Mouse (Mus musculus): ENCODE measurements at regions not wholly inside any gene's neighbourhood (a gene's known extent, or its start where the extent isn't known, plus 50 kb on each side); places are given as distances from the start of the nearest gene placed in this dataset.

DNA sequence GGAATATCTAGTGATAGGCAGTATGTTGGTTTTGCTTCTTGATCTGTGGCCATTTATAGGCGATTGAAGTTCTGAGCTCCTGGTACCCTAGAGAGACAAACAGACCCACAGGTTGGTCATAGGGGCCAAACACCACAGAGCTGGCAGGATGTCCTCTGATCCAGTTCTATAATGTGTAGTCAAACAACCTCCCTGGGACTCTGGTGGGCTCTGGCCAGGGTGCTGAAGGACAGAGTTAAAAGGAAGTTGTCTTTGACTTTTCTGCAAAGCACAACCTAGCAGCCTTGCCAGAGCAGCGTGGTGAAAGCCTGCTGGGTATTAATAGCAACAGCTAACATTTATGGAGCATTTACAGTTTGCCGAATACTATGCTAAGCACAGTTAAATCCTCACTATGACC lies 337.1 kb downstream of the Fut8 start:
- no peaks in the 10 kb centered on the region for H3K9me3 ChIP-seq
- no peak overlapping the region for H3K4me3 ChIP-seq (replicated peaks)
- no peaks in the 10 kb centered on the region for H3K4me1 ChIP-seq
- no peak for TF ChIP-seq FLI1 (IDR thresholded peaks at IDR 0.05; ENCODE audit: low read length)
- TF ChIP-seq GATA1 (IDR thresholded peaks at IDR 0.05; ENCODE audit: borderline replicate concordance, low read length) = no peak
- H3K27me3 ChIP-seq (replicated peaks) = peaks cover 5% of the 10 kb centered on the region
- no peaks in the 10 kb centered on the region for H3K36me3 ChIP-seq (replicated peaks; ENCODE audit: low read length)

GRCm38 (mm10) chr12:77588297-77588696 lies 350.4 kb downstream of the Fut8 start:
- H3K36me3 ChIP-seq (replicated peaks; ENCODE audit: low read length) = no peaks in the 10 kb centered on the region
- no peaks in the 10 kb centered on the region for H3K9me3 ChIP-seq
- TF ChIP-seq GATA1 (IDR thresholded peaks at IDR 0.05; ENCODE audit: borderline replicate concordance, low read length) (no peak), FLI1 (IDR thresholded peaks at IDR 0.05; ENCODE audit: low read length) (no peak)
- no peaks in the 10 kb centered on the region for H3K4me1 ChIP-seq
- H3K4me3 ChIP-seq (replicated peaks) = no peak overlapping the region
- H3K27me3 ChIP-seq (replicated peaks) = no peaks in the 10 kb centered on the region

GRCm38 (mm10) chr12:77589416-77589815 lies 351.5 kb downstream of the Fut8 start:
- H3K4me1 ChIP-seq = no peaks in the 10 kb centered on the region
- TF ChIP-seq GATA1 (IDR thresholded peaks at IDR 0.05; ENCODE audit: borderline replicate concordance, low read length) (no peak), FLI1 (IDR thresholded peaks at IDR 0.05; ENCODE audit: low read length) (no peak)
- no peaks in the 10 kb centered on the region for H3K9me3 ChIP-seq
- no peaks in the 10 kb centered on the region for H3K27me3 ChIP-seq (replicated peaks)
- no peaks in the 10 kb centered on the region for H3K36me3 ChIP-seq (replicated peaks; ENCODE audit: low read length)
- H3K4me3 ChIP-seq (replicated peaks) = no peak overlapping the region

DNA sequence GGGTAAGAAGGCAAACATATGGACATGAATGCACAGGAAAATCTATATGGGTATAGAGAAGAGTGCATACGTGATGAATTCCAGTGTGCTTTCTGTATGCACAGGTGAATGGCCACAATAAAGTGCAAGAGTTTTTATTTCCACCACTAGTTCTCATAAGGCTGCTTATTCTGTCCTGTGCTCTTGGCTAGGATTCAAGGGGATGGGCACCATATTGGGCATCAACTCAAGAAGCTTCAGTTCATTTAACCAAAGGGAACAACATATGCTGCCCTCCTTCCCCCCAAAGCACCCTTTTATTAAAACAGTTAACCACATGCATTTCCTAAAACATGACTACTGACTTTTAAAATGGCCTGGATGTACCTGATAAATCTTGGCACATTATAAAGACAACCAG lies 356.2 kb downstream of the Fut8 start:
- H3K36me3 ChIP-seq (replicated peaks; ENCODE audit: low read length) = no peaks in the 10 kb centered on the region
- H3K4me3 ChIP-seq (replicated peaks) = no peak overlapping the region
- TF ChIP-seq FLI1 (IDR thresholded peaks at IDR 0.05; ENCODE audit: low read length) (no peak), GATA1 (IDR thresholded peaks at IDR 0.05; ENCODE audit: borderline replicate concordance, low read length) (no peak)
- no peaks in the 10 kb centered on the region for H3K4me1 ChIP-seq
- peaks cover 2% of the 10 kb centered on the region for H3K27me3 ChIP-seq (replicated peaks)
- no peaks in the 10 kb centered on the region for H3K9me3 ChIP-seq

DNA sequence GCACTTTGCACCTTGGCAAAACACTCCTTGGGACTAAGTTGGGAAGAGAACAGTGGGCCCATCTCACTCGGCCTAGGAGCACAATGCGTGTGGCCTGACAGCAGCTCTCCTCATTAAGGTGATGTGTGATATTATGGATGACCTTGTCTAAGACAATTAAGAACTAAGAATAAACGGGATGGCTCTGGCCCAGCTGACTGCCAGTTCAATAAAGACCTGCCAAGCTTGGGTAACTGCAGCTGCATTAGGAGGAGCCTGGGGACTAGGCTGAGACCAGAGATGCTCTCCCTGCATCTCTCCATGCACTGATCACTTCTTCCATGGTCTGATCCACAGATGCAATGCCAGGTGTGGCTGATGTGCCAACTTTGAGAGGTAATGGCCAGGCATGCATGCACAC lies 356.7 kb downstream of the Fut8 start:
- H3K9me3 ChIP-seq = no peaks in the 10 kb centered on the region

GRCm38 (mm10) chr12:77595821-77596220 lies 357.9 kb downstream of the Fut8 start:
- TF ChIP-seq GATA1 (IDR thresholded peaks at IDR 0.05; ENCODE audit: borderline replicate concordance, low read length) (no peak), FLI1 (IDR thresholded peaks at IDR 0.05; ENCODE audit: low read length) (no peak)
- no peaks in the 10 kb centered on the region for H3K36me3 ChIP-seq (replicated peaks; ENCODE audit: low read length)
- no peak overlapping the region for H3K4me3 ChIP-seq (replicated peaks)
- no peaks in the 10 kb centered on the region for H3K4me1 ChIP-seq
- H3K27me3 ChIP-seq (replicated peaks) = peaks cover 2% of the 10 kb centered on the region
- no peaks in the 10 kb centered on the region for H3K9me3 ChIP-seq

More for the DNA sequence above, 356.7 kb downstream of the Fut8 start:
- TF ChIP-seq GATA1 (IDR thresholded peaks at IDR 0.05; ENCODE audit: borderline replicate concordance, low read length) = no peak
- TF ChIP-seq FLI1 (IDR thresholded peaks at IDR 0.05; ENCODE audit: low read length) = no peak
- no peaks in the 10 kb centered on the region for H3K4me1 ChIP-seq
- no peaks in the 10 kb centered on the region for H3K36me3 ChIP-seq (replicated peaks; ENCODE audit: low read length)
- peaks cover 2% of the 10 kb centered on the region for H3K27me3 ChIP-seq (replicated peaks)
- no peak overlapping the region for H3K4me3 ChIP-seq (replicated peaks)

GRCm38 (mm10) chr12:77596676-77597075 lies 358.8 kb downstream of the Fut8 start:
- Histone ChIP-seq H3K36me3 (replicated peaks; ENCODE audit: low read length) (no peaks in the 10 kb centered on the region), H3K27me3 (replicated peaks) (peaks cover 2% of the 10 kb centered on the region), H3K4me1 (no peaks in the 10 kb centered on the region), H3K9me3 (no peaks in the 10 kb centered on the region), H3K4me3 (replicated peaks) (no peak overlapping the region)
- TF ChIP-seq FLI1 (IDR thresholded peaks at IDR 0.05; ENCODE audit: low read length) (no peak), GATA1 (IDR thresholded peaks at IDR 0.05; ENCODE audit: borderline replicate concordance, low read length) (no peak)

DNA sequence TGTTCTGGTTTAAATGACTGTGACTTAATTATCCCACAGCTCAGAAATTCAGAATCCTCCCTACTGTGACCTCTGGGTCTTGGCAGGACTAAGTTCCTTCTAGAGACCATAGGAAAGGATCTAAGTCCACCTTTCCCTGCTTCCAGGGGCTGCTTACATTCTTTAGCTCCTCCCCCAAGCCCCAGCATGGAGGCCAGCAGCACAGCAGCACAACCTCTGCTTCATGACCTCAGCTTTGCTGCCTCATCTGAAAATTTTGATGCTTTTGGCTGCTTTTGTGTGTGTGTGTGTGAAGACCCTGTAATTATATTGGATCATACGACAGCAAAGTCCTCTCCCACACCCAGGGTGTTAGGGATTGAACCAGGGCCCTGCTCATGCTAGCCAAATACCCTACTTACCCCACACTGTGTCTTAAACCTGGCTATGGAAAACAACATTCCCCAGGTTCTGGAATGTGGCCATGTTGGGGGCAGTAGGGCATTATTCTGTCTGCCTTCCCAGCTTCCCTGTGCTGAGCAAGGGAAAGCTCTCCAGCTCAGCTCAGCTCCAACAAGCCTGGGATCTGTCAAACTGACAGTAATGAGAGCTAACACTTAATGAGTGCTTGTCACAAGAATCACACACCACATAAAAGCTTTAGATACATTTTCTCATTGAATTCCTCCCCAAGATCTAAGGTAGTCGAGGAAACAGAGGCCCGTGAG lies 359.9 kb downstream of the Fut8 start:
- no peaks in the 10 kb centered on the region for H3K9me3 ChIP-seq
- no peaks in the 10 kb centered on the region for H3K36me3 ChIP-seq (replicated peaks; ENCODE audit: low read length)
- no peak for TF ChIP-seq FLI1 (IDR thresholded peaks at IDR 0.05; ENCODE audit: low read length)
- TF ChIP-seq GATA1 (IDR thresholded peaks at IDR 0.05; ENCODE audit: borderline replicate concordance, low read length) = no peak
- H3K4me3 ChIP-seq (replicated peaks) = no peak overlapping the region
- no peaks in the 10 kb centered on the region for H3K4me1 ChIP-seq
- peaks cover 2% of the 10 kb centered on the region for H3K27me3 ChIP-seq (replicated peaks)

GRCm38 (mm10) chr12:77598334-77598715 lies 360.4 kb downstream of the Fut8 start:
- H3K4me3 ChIP-seq (replicated peaks) = no peak overlapping the region
- peaks cover 2% of the 10 kb centered on the region for H3K27me3 ChIP-seq (replicated peaks)
- H3K4me1 ChIP-seq = no peaks in the 10 kb centered on the region
- H3K9me3 ChIP-seq = no peaks in the 10 kb centered on the region
- TF ChIP-seq GATA1 (IDR thresholded peaks at IDR 0.05; ENCODE audit: borderline replicate concordance, low read length) (no peak), FLI1 (IDR thresholded peaks at IDR 0.05; ENCODE audit: low read length) (no peak)
- no peaks in the 10 kb centered on the region for H3K36me3 ChIP-seq (replicated peaks; ENCODE audit: low read length)

DNA sequence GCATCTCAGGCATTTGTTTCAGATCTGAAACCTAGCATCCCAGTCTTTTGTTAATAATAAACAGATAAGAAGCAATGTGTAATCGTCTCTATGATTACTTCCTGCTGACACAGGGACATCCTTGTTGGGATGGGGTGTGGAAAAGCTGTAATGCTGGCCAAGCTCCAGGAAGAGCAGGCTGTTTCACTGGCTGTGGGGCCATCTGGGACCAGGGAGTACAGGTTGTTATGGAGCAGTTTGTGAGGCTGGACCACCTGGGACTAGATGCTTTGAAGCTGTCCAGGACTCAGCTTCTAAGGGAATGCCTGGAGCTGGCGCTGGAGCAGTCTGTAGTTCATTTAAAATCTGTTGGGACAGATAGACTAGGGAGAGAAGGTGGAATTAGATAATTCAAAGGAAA lies 361.5 kb downstream of the Fut8 start:
- Histone ChIP-seq H3K36me3 (replicated peaks; ENCODE audit: low read length) (no peaks in the 10 kb centered on the region), H3K4me3 (replicated peaks) (no peak overlapping the region), H3K4me1 (no peaks in the 10 kb centered on the region), H3K27me3 (replicated peaks) (peaks cover 2% of the 10 kb centered on the region), H3K9me3 (no peaks in the 10 kb centered on the region)
- TF ChIP-seq GATA1 (IDR thresholded peaks at IDR 0.05; ENCODE audit: borderline replicate concordance, low read length) (no peak), FLI1 (IDR thresholded peaks at IDR 0.05; ENCODE audit: low read length) (no peak)

All from megakaryocyte, embryonic 14.5 days (primary cell).